Mouse (Mus musculus): ENCODE measurements at regions not wholly inside any gene's neighbourhood (a gene's known extent, or its start where the extent isn't known, plus 50 kb on each side); places are given as distances from the start of the nearest gene placed in this dataset.

GRCm38 (mm10) chr5:119080747-119081146, 520.3 kb downstream of the Med13l start:
- TF ChIP-seq EP300 (IDR thresholded peaks at IDR 0.05; ENCODE audit: low read depth) (no peak), CTCF (IDR thresholded peaks at IDR 0.05; ENCODE audit: low read depth) (no peak)
